Mouse (Mus musculus) small intestine, adult 2 months (tissue): ENCODE results near the gene Phlpp1.

Experiments
- CTCF ChIP-seq: fragments of 200-500 bp; IDR thresholded peaks from 2 replicates; pipeline ENCODE4 v1.5.1; 2012; ENCODE audit warnings: low read depth, mild to moderate bottlenecking, control low read depth, inconsistent platforms, low read length, moderate library complexity, mixed read lengths; ENCODE audit not compliant: insufficient replicate concordance, insufficient read length; ENCODE audit errors: extremely low read depth
- POLR2A ChIP-seq: fragments of 200-500 bp; IDR thresholded peaks from 2 replicates; pipeline ENCODE4 v1.6.1; 2012; ENCODE audit warnings: low read depth, mild to moderate bottlenecking, control low read depth, inconsistent platforms, low read length, moderate library complexity

DNA sequence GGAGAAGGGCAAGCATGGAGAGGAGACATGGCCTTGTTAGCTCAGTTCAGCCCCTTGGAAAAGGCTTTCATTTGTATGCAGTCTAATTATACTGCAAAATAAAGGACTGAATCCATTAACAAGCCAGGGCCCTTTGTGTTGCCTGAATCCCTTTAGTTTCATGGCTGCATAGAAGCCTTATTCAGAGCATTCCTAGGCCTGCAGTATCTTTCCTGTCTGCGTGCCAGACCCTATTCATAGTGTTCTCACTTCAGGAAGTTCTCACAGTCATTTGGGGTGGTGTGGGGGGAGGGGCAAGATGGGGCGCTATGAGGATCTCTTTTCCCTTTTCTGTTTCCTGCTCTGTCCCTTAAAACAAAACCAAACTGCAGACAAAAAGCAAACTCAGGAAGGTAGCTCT lies 28.1 kb downstream of the Phlpp1 start:
- TF ChIP-seq POLR2A = no peak
- no peak for TF ChIP-seq CTCF
